Mouse (Mus musculus) lung, postnatal 0 days (tissue): ENCODE data around the gene 1700029H14Rik.

Source experiments
- CTCF ChIP-seq: IDR thresholded peaks from 2 replicates; pipeline ENCODE4 v1.5.1; 2016; ENCODE audit warnings: antibody characterized with exemption, mild to moderate bottlenecking
- EP300 ChIP-seq: IDR thresholded peaks from 2 replicates; pipeline ENCODE4 v1.6.1; 2016; ENCODE audit warnings: antibody characterized with exemption, mild to moderate bottlenecking, control low read depth

GRCm38 (mm10) chr8:13611702-13612101 is 49.4 kb upstream of the 1700029H14Rik start:
- TF ChIP-seq CTCF (no peak), EP300 (no peak)
